Comparison of ENCODE assay signal across 10 mouse cellular contexts in the genomic region with DNA sequence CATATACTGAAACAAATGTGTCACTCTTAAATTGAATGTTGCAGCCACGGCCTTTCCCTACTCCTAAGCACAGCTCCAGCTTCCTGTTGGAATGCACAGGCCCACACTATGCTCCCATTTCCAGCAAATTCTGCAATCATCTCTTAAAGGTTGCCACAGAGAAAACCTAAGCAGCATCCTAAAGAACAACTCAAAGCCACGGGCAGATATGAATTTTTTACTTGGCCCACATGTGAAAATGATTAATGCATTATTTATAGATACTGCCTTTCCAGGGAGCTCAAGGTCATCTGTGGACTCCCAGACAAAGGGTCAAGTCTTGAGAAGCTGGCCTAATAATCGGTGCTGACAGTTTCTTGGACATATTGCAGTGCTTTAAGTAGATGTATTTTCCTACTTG.
DNase-seq lines count a peak whose midpoint lies in the region; ATAC-seq and TF ChIP-seq lines count a peak whose summit lies in the region.
"Had no signal": no experiment of that assay in that cellular context is flagged by ENCODE, and none has a peak within 500 bp of the region (broad histone marks: within the 10 kb centered on the region; RNA-seq: fewer than 3 reads in every experiment).

No protein-coding gene starts in this region.

- TF ChIP-seq CTCF in midbrain, postnatal 0 days (IDR thresholded peaks at IDR 0.05), result no peak

- H3K4me3 ChIP-seq in kidney, embryonic 14.5 days (ENCODE audit: low read length), result no peak overlapping the region
- H3K4me3 ChIP-seq in hindbrain, embryonic 10.5 days, result no peak overlapping the region
- H3K4me3 ChIP-seq in midbrain, postnatal 0 days (ENCODE audit: low read depth, low read length), result no peak overlapping the region
- H3K4me3 ChIP-seq: liver, embryonic 15.5 days had no signal

- no peak for ATAC-seq in kidney, embryonic 14.5 days (ENCODE audit: low FRiP score, low TSS enrichment)
- no peak for ATAC-seq in midbrain, postnatal 0 days (ENCODE audit: low FRiP score)
- ATAC-seq in erythroblast, adult 5-6 weeks (replicated peaks; ENCODE audit: low FRiP score, poor library complexity, severe bottlenecking), result no peak

- DNase-seq in kidney, postnatal 25 days, result no peak
- peak; percentile 15 for DNase-seq in embryo, embryonic 9.5 days (ENCODE audit: extremely low spot score)
- no peak for DNase-seq in hindbrain, embryonic 10.5 days (ENCODE audit: low spot score)
- no peak for DNase-seq in midbrain, postnatal 0 days (ENCODE audit: low spot score)
- DNase-seq in spleen, adult 18-20 months, result no peak
- no peak for DNase-seq in gastrocnemius, postnatal 36 days
- DNase-seq: thymus, adult 2 months had no signal

- no peaks in the 10 kb centered on the region for H3K9me3 ChIP-seq in kidney, embryonic 14.5 days (ENCODE audit: control insufficient read depth, low read length)
- no peaks in the 10 kb centered on the region for H3K9me3 ChIP-seq in hindbrain, embryonic 10.5 days
- no peaks in the 10 kb centered on the region for H3K9me3 ChIP-seq in midbrain, postnatal 0 days (ENCODE audit: low read length)
- H3K9me3 ChIP-seq: liver, embryonic 15.5 days had no signal

- no peaks in the 10 kb centered on the region for H3K36me3 ChIP-seq in kidney, embryonic 14.5 days (ENCODE audit: control insufficient read depth, insufficient read depth, low read length)
- no peaks in the 10 kb centered on the region for H3K36me3 ChIP-seq in hindbrain, embryonic 10.5 days
- H3K36me3 ChIP-seq in midbrain, postnatal 0 days (ENCODE audit: insufficient read depth, low read length), result no peaks in the 10 kb centered on the region
- H3K36me3 ChIP-seq: liver, embryonic 15.5 days had no signal

- no peak overlapping the region for H3K4me2 ChIP-seq in kidney, embryonic 14.5 days (replicated peaks; ENCODE audit: low read depth, low read length)
- H3K4me2 ChIP-seq in midbrain, postnatal 0 days (ENCODE audit: low read depth, low read length, poor library complexity, severe bottlenecking), result no peak overlapping the region
- H3K4me2 ChIP-seq: liver, embryonic 15.5 days had no signal

- 33% methylated on average over 3 of the region's 3 CpGs for WGBS in kidney, embryonic 14.5 days
- 44% methylated on average over 3 of the region's 3 CpGs for WGBS in hindbrain, embryonic 10.5 days
- WGBS in midbrain, postnatal 0 days, result 19% methylated on average over 3 of the region's 3 CpGs

- peak overlapping the region; percentile 48; the same call in 1 of the 2 replicates for H3K27ac ChIP-seq in kidney, embryonic 14.5 days (ENCODE audit: low read depth, low read length)
- H3K27ac ChIP-seq in hindbrain, embryonic 10.5 days, result peak overlapping the region; percentile 84
- peak overlapping the region; percentile 62 for H3K27ac ChIP-seq in midbrain, postnatal 0 days (ENCODE audit: low read depth, low read length)
- H3K27ac ChIP-seq: liver, embryonic 15.5 days had no signal

- no peak overlapping the region for H3K9ac ChIP-seq in kidney, embryonic 14.5 days (ENCODE audit: low read depth, low read length)
- no peak overlapping the region for H3K9ac ChIP-seq in midbrain, postnatal 0 days (replicated peaks; ENCODE audit: low read length, poor library complexity, severe bottlenecking)
- H3K9ac ChIP-seq: liver, embryonic 15.5 days had no signal

- intact Hi-C loops in gastrocnemius, postnatal 36 days (cut with DNase I), result no loop called here

- H3K4me1 ChIP-seq in kidney, embryonic 14.5 days (ENCODE audit: control insufficient read depth, insufficient read depth, low read length), result no peaks in the 10 kb centered on the region
- peaks cover 26% of the 10 kb centered on the region for H3K4me1 ChIP-seq in hindbrain, embryonic 10.5 days (replicated peaks)
- no peaks in the 10 kb centered on the region; the same call in 1 of the 2 replicates for H3K4me1 ChIP-seq in midbrain, postnatal 0 days (ENCODE audit: insufficient read depth, low read length)
- H3K4me1 ChIP-seq: liver, embryonic 15.5 days had no signal

- H3K27me3 ChIP-seq in kidney, embryonic 14.5 days (ENCODE audit: control insufficient read depth, insufficient read depth, low read length), result no peaks in the 10 kb centered on the region
- H3K27me3 ChIP-seq in hindbrain, embryonic 10.5 days (ENCODE audit: insufficient read depth, poor library complexity, severe bottlenecking), result no peaks in the 10 kb centered on the region
- H3K27me3 ChIP-seq in midbrain, postnatal 0 days (ENCODE audit: insufficient read depth, low read length), result no peaks in the 10 kb centered on the region
- H3K27me3 ChIP-seq: liver, embryonic 15.5 days had no signal
